Mouse (Mus musculus): ENCODE data around the gene Ctbp1. TPM values are rescaled to one million over a fixed set of nuclear protein-coding genes. Genes with fewer than 3 reads are reported as not detected.

Gene Ctbp1
- total RNA-seq, 2 experiments from 2014 or later: 311 TPM

DNA sequence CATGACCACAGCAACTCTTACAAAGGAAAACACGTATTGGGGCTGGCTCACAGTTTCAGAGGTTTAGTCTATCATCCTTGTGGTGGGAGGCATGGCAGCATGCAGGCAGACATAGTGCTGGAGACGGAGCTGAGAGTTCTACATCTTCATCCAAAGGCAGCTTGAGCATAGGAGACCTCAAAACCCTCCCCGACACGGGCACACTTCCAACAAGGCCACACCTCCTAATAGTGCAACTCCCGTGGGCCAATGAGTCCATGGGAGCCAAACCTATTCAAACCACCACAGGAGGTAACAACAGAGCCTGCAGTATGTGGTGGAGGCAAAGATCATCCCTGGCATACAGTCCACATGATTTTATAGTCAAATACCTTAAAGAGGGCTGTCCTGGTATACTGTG, 63.5 kb downstream of the Ctbp1 start:
- no peak for DNase-seq
- intact Hi-C loops (cut with DNase I): no loop called here

DNA sequence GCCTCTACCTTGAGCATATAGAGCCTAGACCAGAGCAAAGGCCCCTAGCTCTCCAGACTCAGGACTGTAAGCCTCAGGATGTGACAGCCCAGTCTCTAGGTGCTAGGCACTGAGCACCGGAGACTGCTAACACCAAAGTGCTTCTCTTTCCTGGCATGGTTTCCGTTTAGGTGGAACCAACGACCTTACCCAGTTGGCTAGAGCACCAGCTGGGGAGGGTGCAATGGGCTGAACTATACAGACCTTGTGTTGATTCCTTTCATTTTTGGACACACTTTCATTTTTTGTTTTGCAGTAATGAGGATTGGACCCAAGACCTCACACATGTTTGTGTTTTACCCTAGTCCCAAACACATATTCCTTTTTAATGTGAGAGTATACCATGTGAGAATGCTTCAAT, 64.3 kb downstream of the Ctbp1 start:
- DNase-seq: no peak
- intact Hi-C loops (cut with DNase I): no loop called here

DNA sequence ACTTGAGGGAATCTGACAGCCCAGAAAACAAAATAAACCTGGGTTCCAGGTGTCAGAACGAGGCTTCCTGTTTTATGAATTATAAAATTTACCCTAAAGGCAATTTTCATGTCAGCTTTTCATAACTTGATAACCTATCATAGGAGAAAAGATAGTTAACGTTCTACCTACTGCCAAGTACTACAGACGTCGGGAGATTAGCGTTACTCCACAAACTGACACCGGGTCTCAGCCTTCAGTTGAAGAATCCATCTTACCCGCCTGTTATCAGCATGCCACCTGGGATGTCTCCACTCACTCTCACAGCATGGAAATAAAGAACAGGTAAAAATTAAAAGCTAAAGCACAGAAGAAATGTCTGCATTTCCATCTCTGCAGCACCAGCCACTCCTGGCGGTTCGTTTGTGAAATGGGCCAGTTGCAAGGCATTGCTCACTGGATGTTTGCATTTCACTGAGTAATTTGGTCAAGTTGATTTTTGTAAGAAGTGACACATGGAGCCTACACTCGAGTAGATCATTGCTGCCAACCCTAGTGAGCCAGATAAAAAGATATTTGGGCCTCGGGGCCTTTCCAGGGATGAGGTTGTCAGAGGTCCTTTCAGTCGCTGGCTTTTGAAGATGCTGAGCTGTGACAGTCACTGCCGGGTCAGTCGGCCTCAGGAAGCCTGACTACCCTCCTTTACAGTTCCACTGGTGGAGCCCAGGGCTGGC, 66.1 kb downstream of the Ctbp1 start:
- no peak for DNase-seq
- intact Hi-C loops (cut with DNase I): loop anchor here (10.0 kb wide), 1 partner anchor 166 kb away; the partner anchor contains the start of gene Uvssa

DNA sequence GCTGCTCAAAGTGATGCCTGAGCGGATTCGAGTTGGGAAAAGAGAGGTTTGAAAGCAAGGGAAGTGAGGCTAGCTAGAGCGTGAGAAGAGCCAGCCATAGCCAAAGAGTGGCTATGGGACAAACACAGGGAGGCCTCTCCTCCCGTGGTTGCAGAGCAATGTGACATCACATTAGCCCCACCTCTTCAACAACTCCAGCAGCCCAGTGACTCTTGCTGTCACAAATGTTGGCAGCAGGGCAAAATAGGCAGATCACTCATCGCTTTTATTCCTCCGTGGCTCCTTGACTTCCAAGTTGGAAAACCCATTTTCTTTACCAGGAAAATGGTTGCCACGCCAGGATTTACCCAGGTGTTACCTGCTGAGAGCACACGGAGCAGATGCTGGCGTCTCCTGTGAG, 67.7 kb downstream of the Ctbp1 start:
- intact Hi-C loops (cut with DNase I): loop anchor here (10.0 kb wide), 1 partner anchor 168 kb away; the partner anchor contains the start of gene Uvssa
- no peak for DNase-seq

DNA sequence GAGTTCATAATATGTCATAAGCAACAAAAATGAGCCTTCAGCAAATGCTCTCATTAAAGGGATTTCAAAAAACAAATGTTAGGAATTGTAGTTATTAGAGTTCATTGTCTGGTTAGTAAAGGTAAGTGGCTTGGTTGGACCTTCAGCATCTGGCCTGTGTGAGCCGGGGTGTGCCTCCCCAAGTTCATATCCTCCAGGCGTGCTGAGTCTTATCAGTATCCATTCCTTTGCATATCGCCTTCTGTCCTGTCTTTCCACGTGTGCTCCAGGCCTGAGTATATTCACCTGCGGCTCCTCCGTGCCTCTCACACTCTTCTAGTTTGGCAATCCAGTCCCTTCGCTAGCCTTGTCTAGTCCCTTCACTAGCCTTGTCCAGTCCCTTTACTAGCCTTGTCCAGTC, 68.5 kb downstream of the Ctbp1 start:
- no peak for DNase-seq
- intact Hi-C loops (cut with DNase I): loop anchor here (10.0 kb wide), 1 partner anchor 168 kb away; the partner anchor contains the start of gene Uvssa

DNA sequence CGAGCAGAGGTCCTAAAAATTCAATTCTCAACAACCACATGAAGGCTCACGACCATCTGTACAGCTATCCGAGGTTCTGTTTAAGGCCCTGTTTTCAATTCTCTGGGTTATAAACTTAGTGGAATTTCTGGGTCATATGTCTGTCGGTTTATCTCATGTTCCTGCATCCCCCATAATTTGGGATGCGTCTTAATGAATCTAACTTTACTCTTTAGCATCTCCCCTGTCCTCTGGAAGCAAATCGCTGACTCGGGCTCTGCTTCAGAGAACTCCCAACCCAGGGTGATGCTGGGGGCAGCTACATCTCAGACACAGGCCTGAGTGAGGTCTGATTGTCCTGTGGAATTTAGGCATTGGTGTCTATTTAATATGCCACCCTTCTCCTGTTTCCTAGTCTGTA, 70.5 kb downstream of the Ctbp1 start:
- intact Hi-C loops (cut with DNase I): loop anchor here (5.0 to 10.0 kb wide), 2 partner anchors 48 to 171 kb away; partner anchors contain the start of gene Uvssa
- DNase-seq: no peak

DNA sequence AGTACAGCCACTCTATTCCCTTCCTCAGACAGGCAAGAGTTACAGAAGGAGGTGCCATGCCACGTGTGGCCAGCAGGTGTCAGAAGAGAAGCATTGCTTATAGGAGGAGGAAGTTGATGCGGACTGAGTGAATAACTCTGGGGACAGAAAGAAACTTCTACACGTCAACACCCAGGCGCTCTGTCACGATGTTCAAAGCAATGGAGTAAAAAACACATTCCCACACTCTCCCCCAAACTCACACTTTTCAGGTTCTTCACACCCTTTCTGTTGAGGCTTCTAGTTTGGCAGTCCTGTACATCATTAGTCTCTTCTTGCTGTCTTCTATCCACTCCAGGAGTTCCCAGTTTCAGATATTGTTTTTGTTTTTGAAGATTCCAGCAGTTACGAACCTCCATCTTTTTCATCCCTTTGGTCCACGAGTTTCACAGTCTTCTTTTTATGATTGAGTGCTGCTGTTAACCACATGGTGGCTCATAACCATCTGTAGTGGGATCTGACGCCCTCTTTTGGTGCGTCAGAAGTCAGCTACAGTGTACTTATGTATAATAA, 71.0 kb downstream of the Ctbp1 start:
- intact Hi-C loops (cut with DNase I): loop anchor here (5.0 to 10.0 kb wide), 2 partner anchors 49 to 171 kb away; partner anchors contain the start of gene Uvssa
- peak; percentile 85 for DNase-seq

DNA sequence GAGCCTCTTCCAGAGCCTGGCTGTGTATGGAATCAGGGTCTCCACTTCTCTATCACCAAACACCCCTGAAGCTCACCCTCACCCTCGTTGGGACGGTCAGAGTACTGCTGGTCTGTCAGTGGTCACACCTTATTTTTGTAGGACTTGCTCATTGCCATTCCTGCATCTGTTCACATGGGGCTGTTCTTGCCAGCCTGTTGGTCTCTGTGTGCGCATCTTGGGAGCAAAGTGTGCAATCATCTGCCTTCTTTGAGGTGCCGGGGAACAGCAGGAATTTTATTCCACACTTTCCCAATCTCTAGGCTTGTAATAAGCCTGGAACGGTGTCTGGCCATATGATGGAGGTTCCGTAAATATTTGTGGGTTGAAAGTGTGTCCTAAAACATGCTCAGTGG, 71.6 kb downstream of the Ctbp1 start:
- intact Hi-C loops (cut with DNase I): loop anchor here (5.0 to 10.0 kb wide), 2 partner anchors 49 to 172 kb away; partner anchors contain the start of gene Uvssa
- DNase-seq: no peak

DNA sequence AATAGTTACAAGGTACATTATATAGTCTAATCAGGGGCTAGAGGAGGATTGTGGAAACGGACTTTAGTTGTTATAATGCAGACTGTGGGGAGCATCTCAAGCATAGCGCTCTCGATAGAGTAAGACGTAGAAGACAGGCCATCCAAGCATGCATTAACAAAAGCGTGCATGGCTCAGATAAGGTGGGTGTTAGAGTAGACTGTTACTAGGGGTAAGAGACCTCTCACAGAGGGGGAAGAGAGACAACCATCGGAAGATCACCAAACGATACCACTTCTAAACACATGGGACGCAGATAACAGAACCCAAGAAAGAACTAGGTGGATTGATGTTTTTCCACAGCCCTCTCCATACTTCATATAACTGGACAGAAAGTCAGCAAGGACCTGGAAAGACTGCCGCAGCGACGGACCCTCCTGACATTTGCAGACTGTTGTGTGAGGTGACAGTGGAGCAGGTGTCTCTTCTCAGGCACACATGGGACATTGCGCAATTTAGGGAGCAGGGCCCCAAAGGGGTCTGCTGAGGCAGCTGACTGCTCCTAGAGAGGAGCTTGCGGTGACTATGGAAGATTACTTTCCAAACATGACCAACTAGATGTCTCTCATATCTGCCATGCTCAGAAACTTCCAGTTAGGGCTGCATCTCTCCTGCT, 72.2 kb downstream of the Ctbp1 start:
- intact Hi-C loops (cut with DNase I): loop anchor here (5.0 to 10.0 kb wide), 2 partner anchors 50 to 172 kb away; partner anchors contain the start of gene Uvssa
- DNase-seq: no peak

DNA sequence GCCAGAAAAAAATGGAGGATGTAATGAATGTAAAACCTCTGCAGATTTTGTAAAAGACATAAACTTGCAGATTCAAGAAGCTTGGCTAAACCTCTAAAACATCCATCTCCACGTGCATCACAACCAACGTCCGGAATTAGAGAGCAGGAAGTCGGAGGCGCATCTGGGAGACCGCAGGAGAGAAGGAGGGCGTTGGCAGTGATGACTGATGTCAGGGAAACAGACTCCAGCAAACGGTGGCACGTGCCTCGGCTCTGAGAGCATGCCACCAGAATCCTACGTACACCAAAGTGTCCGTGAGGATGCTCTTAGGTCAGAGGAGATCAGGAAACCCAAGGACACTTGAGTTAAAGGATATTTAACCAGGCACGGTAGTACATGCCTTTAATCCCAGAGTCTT, 73.1 kb downstream of the Ctbp1 start:
- DNase-seq: no peak
- intact Hi-C loops (cut with DNase I): loop anchor here (5.0 to 10.0 kb wide), 2 partner anchors 51 to 173 kb away; partner anchors contain the start of gene Uvssa

DNA sequence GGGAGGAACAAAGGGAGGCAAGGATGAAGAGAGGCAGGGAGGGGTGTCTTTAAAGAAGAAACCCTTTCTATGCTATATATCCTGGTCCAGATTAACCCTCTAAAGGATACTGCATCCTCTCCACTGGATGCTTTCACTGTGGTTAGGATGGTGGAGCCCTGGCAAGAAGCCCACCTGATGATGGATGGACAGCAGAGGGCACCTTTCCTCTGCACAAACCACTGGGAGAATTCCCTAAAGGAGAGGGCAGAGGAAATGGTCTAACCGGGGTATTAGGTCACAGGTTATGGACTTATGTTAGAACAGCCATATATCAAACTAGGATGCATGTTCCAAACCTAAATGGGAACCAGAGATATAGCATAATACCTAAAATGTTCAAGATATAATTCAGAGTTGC, 74.7 kb downstream of the Ctbp1 start:
- intact Hi-C loops (cut with DNase I): loop anchor here (5.0 to 10.0 kb wide), 2 partner anchors 52 to 175 kb away; partner anchors contain the start of gene Uvssa
- DNase-seq: no peak

Other genes starting within 250 kb of the Ctbp1 start
- under 1 TPM in 1 of 2 experiments, not detected in 1; 0.08 TPM for gene Slc5a1, start 170.8 kb downstream of the Ctbp1 start, total RNA-seq (2021)
- 1 to 10 TPM; 2.4 to 2.7 TPM for gene Spon2, start 56.5 kb downstream of the Ctbp1 start, total RNA-seq (2021)
- 10 to 100 TPM; 89.1 to 94.1 TPM for gene Maea, start 60.5 kb upstream of the Ctbp1 start, total RNA-seq (2021)
- gene Uvssa, start 103.6 kb upstream of the Ctbp1 start, total RNA-seq (2021): 10 to 100 TPM; 12.4 to 12.9 TPM
- gene Nkx1-1, start 159.0 kb upstream of the Ctbp1 start, total RNA-seq (2021): not detected